Mouse (Mus musculus) CH12.LX (cell line): ENCODE results near the gene Sik3.

Experiments used
- CTCF ChIP-seq, 2 experiments: IDR thresholded peaks in 1 of 2; conservative IDR thresholded peaks in 1 of 2; 2 replicates each; pipeline ENCODE4 v1.5.1; 2011 to 2012; ENCODE audit warnings: low read depth in 2 of 2, low read length in 2 of 2, improper control_type of control experiment in 1 of 2, inconsistent platforms in 1 of 2, mild to moderate bottlenecking in 1 of 2, moderate library complexity in 1 of 2
- EP300 ChIP-seq: IDR thresholded peaks from 2 replicates; pipeline ENCODE4 v1.6.1; 2011; ENCODE audit warnings: low read length, improper control_type of control experiment
- MAZ ChIP-seq: IDR thresholded peaks from 2 replicates; pipeline ENCODE4 v1.6.1; 2012; ENCODE audit warnings: low read depth, mild to moderate bottlenecking, inconsistent platforms, low read length, improper control_type of control experiment, moderate library complexity
- MXI1 ChIP-seq: IDR thresholded peaks from 2 replicates; pipeline ENCODE4 v1.6.1; 2011; ENCODE audit warnings: mild to moderate bottlenecking, low read depth, low read length, improper control_type of control experiment

- TF ChIP-seq EP300, result no peak
- TF ChIP-seq CTCF (conservative IDR thresholded peaks at IDR 0.05 in 1 of 2, IDR thresholded peaks at IDR 0.05 in 1 of 2; ENCODE audit: low read depth in 2 of 2, low read length in 2 of 2), result no peak
- no peak for TF ChIP-seq MAZ
- no peak for TF ChIP-seq MXI1
Observed at GRCm38 (mm10) chr9:46110648-46111047, 98.0 kb downstream of the Sik3 start.
